In the genomic region with DNA sequence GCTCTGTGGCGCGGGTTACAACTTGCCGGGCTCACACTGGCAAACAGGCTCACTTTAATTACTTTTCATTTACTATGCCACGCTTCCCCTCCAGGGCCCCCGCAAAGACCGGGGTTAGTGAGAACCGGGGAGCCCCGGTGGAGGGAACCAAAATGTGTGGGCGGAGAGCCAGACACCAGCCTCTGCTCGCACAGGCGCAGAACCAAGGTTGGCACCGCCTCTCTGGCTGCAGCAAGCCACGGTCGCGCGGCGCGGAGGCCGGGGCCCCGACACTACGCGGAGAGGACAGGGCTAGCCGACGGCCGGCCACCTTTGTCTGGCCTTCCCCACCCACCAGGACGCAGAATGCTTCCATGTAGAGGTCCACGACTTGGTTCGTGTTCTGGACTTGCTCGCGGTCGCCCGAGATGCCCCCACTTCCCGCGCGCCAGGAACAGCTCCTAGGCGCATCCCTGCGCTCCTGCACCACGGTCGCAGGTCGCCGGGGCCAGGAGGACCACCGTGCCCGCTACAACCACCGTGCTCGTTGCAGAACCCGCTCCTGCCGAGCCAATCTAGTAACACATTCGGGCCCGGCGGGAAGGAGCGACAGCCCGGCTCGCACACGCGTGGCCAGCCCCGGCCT, we compare ENCODE assay signal across 8 mouse cellular contexts. TPM values are rescaled to one million over a fixed set of nuclear protein-coding genes. Genes with fewer than 3 reads are reported as not detected.
DNase-seq lines count a peak whose midpoint lies in the region; ATAC-seq and TF ChIP-seq lines count a peak whose summit lies in the region.

No protein-coding gene starts in this region.

- intact Hi-C loops in heart, postnatal 10 days (cut with DNase I) = loop anchor here (1.0 to 5.0 kb wide), 5 partner anchors 79 to 182 kb away; no protein-coding TSS in a partner anchor

- no peak for TF ChIP-seq EP300 in liver, postnatal 0 days (IDR thresholded peaks at IDR 0.05; ENCODE audit: low read depth)

- peak; percentile 83 for ATAC-seq in forebrain, embryonic 13.5 days
- peak; percentile 74 for ATAC-seq in liver, postnatal 0 days
- peak; percentile 86 for ATAC-seq in neural tube, embryonic 13.5 days (ENCODE audit: low read depth)

- peak overlapping the region; percentile 89 for H3K9ac ChIP-seq in forebrain, embryonic 13.5 days
- peak overlapping the region; percentile 92 for H3K9ac ChIP-seq in liver, postnatal 0 days (replicated peaks)
- peak overlapping the region; percentile 91 for H3K9ac ChIP-seq in neural tube, embryonic 13.5 days

- peak overlapping the region; percentile 86 for H3K4me3 ChIP-seq in forebrain, embryonic 13.5 days
- H3K4me3 ChIP-seq in liver, postnatal 0 days (ENCODE audit: low read depth, low read length) = peak overlapping the region; percentile 97
- peak overlapping the region; percentile 86 for H3K4me3 ChIP-seq in neural tube, embryonic 13.5 days
- peak overlapping the region; percentile 78 for H3K4me3 ChIP-seq in testis, adult 2 months (ENCODE audit: control insufficient read depth, low read depth, low read length)

- under 1% methylated on average over 56 of the region's 56 CpGs for WGBS in forebrain, embryonic 13.5 days
- under 1% methylated on average over 56 of the region's 56 CpGs for WGBS in liver, postnatal 0 days (ENCODE audit: insufficient replicate concordance)
- WGBS in neural tube, embryonic 13.5 days = under 1% methylated on average over 56 of the region's 56 CpGs

- peak overlapping the region; percentile 84 for H3K4me2 ChIP-seq in forebrain, embryonic 13.5 days
- peak overlapping the region; percentile 94 for H3K4me2 ChIP-seq in liver, postnatal 0 days (ENCODE audit: low read depth, low read length)
- H3K4me2 ChIP-seq in neural tube, embryonic 13.5 days = peak overlapping the region; percentile 80

- DNase-seq in CD8-positive naive resting alpha-beta T cell, adult 2 months (ENCODE audit: low read depth in 2 of 2, low spot score in 2 of 2) = peak; percentile 81 to 83
- peak; percentile 68 for DNase-seq in c-Kit-positive CD71-positive TER-119-positive erythroid progenitor cells, embryonic 14.5 days (ENCODE audit: low spot score)
- peak; percentile 85 to 86 for DNase-seq in heart, postnatal 10 days
- peak; percentile 84 for DNase-seq in layer of hippocampus, adult 11-12 months (ENCODE audit: low spot score)
- peak; percentile 82 for DNase-seq in liver, postnatal 0 days

- peak overlapping the region; percentile 82 for H3K27ac ChIP-seq in forebrain, embryonic 13.5 days
- peak overlapping the region; percentile 96 for H3K27ac ChIP-seq in liver, postnatal 0 days (ENCODE audit: low read depth)
- H3K27ac ChIP-seq in neural tube, embryonic 13.5 days (replicated peaks) = peak overlapping the region; percentile 86
- no peak overlapping the region; the same call in 1 of the 2 replicates for H3K27ac ChIP-seq in testis, adult 2 months (ENCODE audit: control insufficient read depth, insufficient read depth, low read depth, low read length)

- H3K4me1 ChIP-seq in forebrain, embryonic 13.5 days = peaks cover 26% of the 10 kb centered on the region
- peaks cover 33% of the 10 kb centered on the region for H3K4me1 ChIP-seq in liver, postnatal 0 days (ENCODE audit: insufficient read depth)
- peaks cover 33% of the 10 kb centered on the region for H3K4me1 ChIP-seq in neural tube, embryonic 13.5 days (replicated peaks)
- peaks cover 4% of the 10 kb centered on the region; the same call in 1 of the 2 replicates for H3K4me1 ChIP-seq in testis, adult 2 months (ENCODE audit: control insufficient read depth, insufficient read depth, low read length)

- no peak for TF ChIP-seq CTCF in liver, postnatal 0 days (IDR thresholded peaks at IDR 0.05; ENCODE audit: low read depth)
- no peak for TF ChIP-seq CTCF in testis, adult 2 months (IDR thresholded peaks at IDR 0.05; ENCODE audit: control insufficient read depth, insufficient read depth, insufficient replicate concordance, low read depth, low read length)

- no peaks in the 10 kb centered on the region for H3K27me3 ChIP-seq in forebrain, embryonic 13.5 days
- H3K27me3 ChIP-seq in liver, postnatal 0 days (ENCODE audit: insufficient read depth, low read length) = no peaks in the 10 kb centered on the region
- no peaks in the 10 kb centered on the region for H3K27me3 ChIP-seq in neural tube, embryonic 13.5 days
- H3K27me3 ChIP-seq in testis, adult 2 months (ENCODE audit: control insufficient read depth, insufficient read depth, low read length) = no peaks in the 10 kb centered on the region

- no peaks in the 10 kb centered on the region for H3K9me3 ChIP-seq in forebrain, embryonic 13.5 days (replicated peaks)
- no peaks in the 10 kb centered on the region for H3K9me3 ChIP-seq in liver, postnatal 0 days (ENCODE audit: low read length)
- H3K9me3 ChIP-seq in neural tube, embryonic 13.5 days = no peaks in the 10 kb centered on the region

- 0 out of 2 replicates have a peak, but pooled peaks have one; percentile 14 for TF ChIP-seq POLR2A in testis, adult 2 months (IDR thresholded peaks at IDR 0.05; ENCODE audit: control insufficient read depth, low read depth, low read length)

- H3K36me3 ChIP-seq in forebrain, embryonic 13.5 days (ENCODE audit: poor library complexity, severe bottlenecking) = no peaks in the 10 kb centered on the region; the same call in 1 of the 2 replicates
- H3K36me3 ChIP-seq in liver, postnatal 0 days (replicated peaks; ENCODE audit: insufficient read depth, low read length) = no peaks in the 10 kb centered on the region
- no peaks in the 10 kb centered on the region for H3K36me3 ChIP-seq in neural tube, embryonic 13.5 days
- no peaks in the 10 kb centered on the region for H3K36me3 ChIP-seq in testis, adult 2 months (ENCODE audit: control insufficient read depth, insufficient read depth, low read length)

RNA-seq across cellular contexts. Expression of gene Lrch1, which starts 0.8 kb away (rescaled TPM):
- polyA plus RNA-seq in forebrain, embryonic 13.5 days (2015; fragmentation: Nextera tagmentation; extraction: Ambion mirVana) = 7.9 and 8.3 TPM in 2 replicates
- total RNA-seq in heart, postnatal 10 days (2021) = 10 to 100 TPM; 19.6 to 20.5 TPM
- polyA plus RNA-seq in liver, postnatal 0 days (2015; fragmentation: Nextera tagmentation; extraction: Ambion mirVana) = 2.8 and 3.6 TPM in 2 replicates
- polyA plus RNA-seq in neural tube, embryonic 13.5 days (2015; fragmentation: Nextera tagmentation; extraction: Ambion mirVana) = 12.0 and 12.2 TPM in 2 replicates
- 1.6 and 1.7 TPM in 2 replicates for polyA plus RNA-seq in testis, adult 2 months (2012; rRNA removed)
